21 mouse cellular contexts compared by ENCODE assay signal in the genomic region with DNA sequence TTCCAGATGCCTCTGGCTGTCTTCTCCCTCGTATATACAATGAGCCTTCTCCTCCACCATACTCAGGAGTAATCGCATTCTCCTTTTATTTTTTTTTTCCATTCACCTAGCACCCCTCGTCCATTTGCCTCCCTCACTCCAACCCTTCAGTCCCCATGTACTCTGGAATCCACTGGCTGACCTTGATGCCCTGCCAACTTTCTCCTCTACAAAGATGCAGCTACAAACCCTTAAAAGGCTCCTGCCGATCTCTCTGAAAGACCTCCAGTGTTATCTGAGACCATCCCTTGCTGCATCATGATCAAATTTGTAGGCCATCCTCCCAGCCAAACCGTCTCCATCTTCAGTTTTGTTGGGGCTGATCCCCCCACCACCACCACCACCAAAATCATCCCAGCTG. TPM values are rescaled to one million over a fixed set of nuclear protein-coding genes. Genes with fewer than 3 reads are reported as not detected.
DNase-seq lines count a peak whose midpoint lies in the region; ATAC-seq and TF ChIP-seq lines count a peak whose summit lies in the region.
"Had no signal": no experiment of that assay in that cellular context is flagged by ENCODE, and none has a peak within 500 bp of the region (broad histone marks: within the 10 kb centered on the region; RNA-seq: fewer than 3 reads in every experiment).

No protein-coding gene starts in this region.

- peaks cover 24% of the 10 kb centered on the region for H3K4me1 ChIP-seq in kidney, embryonic 16.5 days (ENCODE audit: insufficient read depth, low read length)
- H3K4me1 ChIP-seq in small intestine, adult 2 months (ENCODE audit: control insufficient read depth, insufficient read depth, insufficient read length, low read length): peaks cover 48% of the 10 kb centered on the region

- no peak overlapping the region for H3K4me2 ChIP-seq in kidney, embryonic 16.5 days (replicated peaks; ENCODE audit: low read depth, low read length)
- H3K4me2 ChIP-seq: embryonic facial prominence, embryonic 13.5 days; forebrain, embryonic 13.5 days; hindbrain, embryonic 12.5 days had no signal

- no peak for TF ChIP-seq CTCF in small intestine, adult 2 months (IDR thresholded peaks at IDR 0.05; ENCODE audit: extremely low read depth, insufficient read length, insufficient replicate concordance, low read depth, low read length)

- 80% methylated on average over 5 of the region's 5 CpGs for WGBS in kidney, embryonic 16.5 days
- WGBS in small intestine, adult 2 months: 62% methylated on average over 5 of the region's 5 CpGs

- H3K27me3 ChIP-seq in kidney, embryonic 16.5 days (ENCODE audit: insufficient read depth, low read length): no peaks in the 10 kb centered on the region
- H3K27me3 ChIP-seq in small intestine, adult 2 months (ENCODE audit: control insufficient read depth, insufficient read depth, low read length): no peaks in the 10 kb centered on the region
- H3K27me3 ChIP-seq: embryonic facial prominence, embryonic 13.5 days; forebrain, embryonic 13.5 days had no signal

- no peak for TF ChIP-seq POLR2A in small intestine, adult 2 months (IDR thresholded peaks at IDR 0.05; ENCODE audit: low read depth, low read length)

- ATAC-seq in kidney, embryonic 16.5 days (ENCODE audit: low FRiP score, low TSS enrichment): no peak
- ATAC-seq: CD4-positive, CD25-positive, alpha-beta regulatory T cell, adult 4 months; forebrain, embryonic 13.5 days; forebrain, postnatal 0 days; hindbrain, embryonic 16.5 days had no signal

- H3K9ac ChIP-seq in kidney, embryonic 16.5 days (replicated peaks; ENCODE audit: low read length): no peak overlapping the region
- H3K9ac ChIP-seq: embryonic facial prominence, embryonic 13.5 days; forebrain, embryonic 13.5 days; forebrain, postnatal 0 days; hindbrain, embryonic 12.5 days had no signal

- DNase-seq in adrenal gland, adult (ENCODE audit: inconsistent age in 2 of 2, low spot score in 1 of 2): peak; percentile 32 to 67
- DNase-seq in adrenal gland, adult 18-20 months (ENCODE audit: low spot score in 2 of 2): no peak
- peak; percentile 44 to 52 for DNase-seq in kidney, postnatal 25 days
- peak; percentile 55 for DNase-seq in adrenal gland, postnatal 14 days
- DNase-seq in embryo, embryonic 11 days: no peak
- DNase-seq: B cell, adult 2 months; cerebellum, adult 11-12 months; cerebellum, adult 9-10 months; cerebellum, postnatal 25 days; forebrain, postnatal 0 days; gastrocnemius, adult 2 months; gastrocnemius, postnatal 25 days; heart, postnatal 10 days; heart, postnatal 4 days had no signal

- no peak overlapping the region for H3K27ac ChIP-seq in kidney, embryonic 16.5 days (ENCODE audit: low read length)
- peak overlapping the region; percentile 60 for H3K27ac ChIP-seq in small intestine, adult 2 months (ENCODE audit: insufficient read depth, low read depth, low read length)
- H3K27ac ChIP-seq: embryonic facial prominence, embryonic 13.5 days; forebrain, embryonic 13.5 days; hindbrain, embryonic 12.5 days had no signal

- H3K9me3 ChIP-seq in kidney, embryonic 16.5 days (ENCODE audit: low read length): peaks cover 8% of the 10 kb centered on the region
- H3K9me3 ChIP-seq: forebrain, embryonic 13.5 days had no signal

- H3K4me3 ChIP-seq in kidney, embryonic 16.5 days (ENCODE audit: low read length): no peak overlapping the region
- H3K4me3 ChIP-seq in small intestine, adult 2 months (ENCODE audit: low read depth, low read length): no peak overlapping the region
- H3K4me3 ChIP-seq: embryonic facial prominence, embryonic 13.5 days; forebrain, embryonic 13.5 days; gastrocnemius, adult 2 months; hindbrain, embryonic 12.5 days had no signal

- H3K36me3 ChIP-seq in kidney, embryonic 16.5 days (ENCODE audit: insufficient read depth, low read length): no peaks in the 10 kb centered on the region
- peaks cover 19% of the 10 kb centered on the region for H3K36me3 ChIP-seq in small intestine, adult 2 months (ENCODE audit: control insufficient read depth, insufficient read depth, low read length)
- H3K36me3 ChIP-seq: embryonic facial prominence, embryonic 13.5 days; hindbrain, embryonic 12.5 days had no signal

RNA-seq across cellular contexts. Expression of gene Mgat4a, which starts 31.4 kb away (rescaled TPM):
- total RNA-seq in adrenal gland, adult 18-20 months (2021): 1 to 10 TPM; 5.9 to 6.4 TPM
- 6.7 and 8.3 TPM in 2 replicates for polyA plus RNA-seq in kidney, embryonic 16.5 days (2015; fragmentation: Nextera tagmentation; extraction: Ambion mirVana)
- total RNA-seq in adrenal gland, postnatal 14 days (2021): 10.6 and 11.2 TPM in 2 replicates
- polyA plus RNA-seq in small intestine, adult 2 months (2012; rRNA removed): 21.6 and 53.3 TPM in 2 replicates

Comparison
In these comparisons a context has a peak if more than half of its experiments do, and no peak if none do; other contexts are left out.
1. DNase-seq: peak in adrenal gland, adult (2 of 2), kidney, postnatal 25 days (2 of 2) and adrenal gland, postnatal 14 days (single experiment); none in adrenal gland, adult 18-20 months (0 of 2) and embryo, embryonic 11 days (single experiment).